Mouse (Mus musculus) naive thymus-derived CD4-positive, alpha-beta T cell, adult 2 months (primary cell): ENCODE measurements around the gene Gm20388.

Source experiments
- DNase-seq: peaks from one replicate; pipeline ENCODE4 v3.0.0-alpha.2; 2011; ENCODE audit warnings: low read depth

The Gm20388 gene

DNA sequence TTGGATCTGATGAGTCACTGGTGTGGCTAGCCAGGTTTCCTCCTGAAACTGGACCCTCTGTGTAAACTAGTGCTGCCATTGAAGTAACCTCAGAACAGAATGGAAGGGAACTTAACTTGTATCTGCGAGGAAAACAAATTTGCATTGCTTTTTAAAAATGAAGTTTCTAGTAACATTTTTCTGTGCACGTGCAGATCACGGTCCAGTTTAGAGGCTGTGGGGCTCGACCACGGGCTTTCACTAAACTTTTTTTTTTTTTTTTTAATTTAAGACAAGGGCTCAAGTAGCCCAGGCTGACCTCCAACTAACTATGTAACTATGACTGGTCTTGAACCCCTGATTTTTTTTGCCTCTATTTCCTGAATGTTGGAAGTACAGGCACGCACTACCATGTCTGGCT, 2792.3 kb downstream of the Gm20388 start:
- DNase-seq: no peak

DNA sequence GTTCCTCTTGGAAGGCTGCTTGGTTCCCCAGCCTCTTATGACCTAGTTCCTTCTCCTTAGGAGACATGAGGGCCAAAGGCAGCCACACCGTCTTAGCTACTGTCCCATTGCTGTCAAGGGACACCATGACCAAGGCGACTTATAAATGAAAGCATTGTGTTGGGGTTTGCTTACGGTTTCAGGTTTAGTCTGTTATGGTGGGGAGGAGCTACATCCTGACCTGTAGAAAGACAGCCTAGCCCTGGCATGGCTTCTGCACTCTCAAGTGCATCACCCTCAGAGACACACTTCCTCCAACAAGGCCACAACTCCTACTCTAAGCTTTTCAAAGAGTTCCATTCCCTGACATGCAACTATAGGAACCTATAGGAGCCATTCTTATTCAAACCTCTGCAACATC, 2794.0 kb downstream of the Gm20388 start:
- no peak for DNase-seq

DNA sequence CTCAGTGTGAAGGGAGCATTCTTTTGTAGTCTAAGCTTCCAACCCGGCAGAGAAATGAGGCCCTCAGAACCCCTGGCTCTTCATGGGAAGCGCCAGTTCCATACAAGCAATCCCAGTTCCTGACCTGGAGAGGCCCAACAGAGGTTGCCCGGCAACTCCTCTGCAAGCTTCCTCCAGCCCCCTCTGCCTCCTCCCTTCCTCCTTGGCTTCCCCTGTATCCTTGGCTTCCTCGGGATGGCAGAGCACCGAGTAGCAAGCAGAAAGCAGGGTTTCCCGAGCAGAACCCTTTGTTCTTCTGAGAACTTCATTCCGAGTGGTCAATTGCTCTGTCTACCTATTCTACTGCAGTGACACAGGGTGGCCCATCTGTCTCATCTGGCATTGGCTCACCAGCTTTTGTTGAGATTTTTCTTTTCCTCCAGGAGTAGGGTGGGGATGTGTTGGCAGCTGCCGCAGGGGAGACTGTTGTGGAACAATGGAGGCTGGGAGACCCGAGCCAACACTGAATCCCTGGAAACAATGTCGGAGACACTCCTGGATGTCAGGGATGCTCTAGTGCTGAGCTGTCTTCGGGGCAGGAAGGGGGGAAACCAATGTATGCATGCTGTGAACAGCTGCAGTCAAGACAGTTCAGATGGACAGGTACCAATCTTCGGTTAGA, 2795.4 kb downstream of the Gm20388 start:
- no peak for DNase-seq

DNA sequence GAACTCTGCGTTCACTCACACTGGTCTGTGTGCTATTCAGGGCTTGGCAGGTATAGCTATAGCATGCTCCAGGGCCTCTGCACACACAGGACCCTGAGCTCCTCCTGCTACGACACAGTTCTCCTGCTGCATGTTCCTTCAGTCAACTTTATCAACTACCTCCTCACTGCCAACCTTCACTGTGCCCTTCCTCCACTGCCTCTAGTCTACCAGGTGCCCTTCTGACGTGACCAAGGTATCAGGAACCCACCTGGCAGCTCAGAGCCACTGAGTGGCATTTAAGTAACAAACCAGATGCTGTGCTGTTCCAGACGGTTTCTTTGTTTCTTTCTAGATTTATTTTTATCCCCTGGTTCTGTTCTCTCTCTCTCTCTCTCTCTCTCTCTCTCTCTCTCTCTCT, 2796.5 kb downstream of the Gm20388 start:
- no peak for DNase-seq

DNA sequence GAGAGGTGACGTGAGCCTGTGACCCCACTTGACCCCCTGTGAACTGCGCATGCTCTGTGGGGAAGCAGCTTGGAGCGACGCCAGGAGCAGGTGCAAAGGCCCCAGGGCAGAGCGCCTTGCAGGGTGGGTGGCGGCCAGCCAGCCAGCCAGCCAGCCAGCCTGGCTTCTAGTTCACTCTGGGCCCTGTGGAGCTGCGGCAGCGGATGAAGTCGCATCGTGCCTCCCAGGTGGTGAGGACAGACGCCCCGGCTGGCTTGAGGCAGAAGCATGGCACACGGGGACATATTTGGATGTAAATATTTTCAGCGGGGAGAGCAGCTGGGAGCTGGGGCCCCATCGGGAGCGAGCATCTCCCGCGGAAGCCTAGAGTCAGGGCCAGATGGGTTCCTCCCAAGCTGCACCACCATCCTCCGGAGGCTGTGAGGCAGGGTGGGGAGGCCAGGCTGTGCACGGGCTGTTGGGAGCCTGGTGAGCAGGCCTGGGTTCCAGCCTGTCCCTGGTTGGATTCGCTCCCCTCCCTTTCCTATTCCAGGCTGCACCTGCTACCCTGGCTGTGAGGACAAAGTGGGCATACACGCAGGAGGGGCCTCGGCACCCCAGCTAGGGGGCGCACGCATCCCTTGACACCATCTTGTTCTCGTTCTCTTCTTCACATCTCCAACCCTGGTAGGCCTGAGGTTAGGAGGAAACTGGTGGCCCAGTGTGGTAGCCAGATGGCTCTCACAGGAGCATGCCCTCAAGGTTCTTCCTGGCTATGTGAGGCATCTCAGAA, 2798.9 kb downstream of the Gm20388 start:
- peak; percentile 32 for DNase-seq

DNA sequence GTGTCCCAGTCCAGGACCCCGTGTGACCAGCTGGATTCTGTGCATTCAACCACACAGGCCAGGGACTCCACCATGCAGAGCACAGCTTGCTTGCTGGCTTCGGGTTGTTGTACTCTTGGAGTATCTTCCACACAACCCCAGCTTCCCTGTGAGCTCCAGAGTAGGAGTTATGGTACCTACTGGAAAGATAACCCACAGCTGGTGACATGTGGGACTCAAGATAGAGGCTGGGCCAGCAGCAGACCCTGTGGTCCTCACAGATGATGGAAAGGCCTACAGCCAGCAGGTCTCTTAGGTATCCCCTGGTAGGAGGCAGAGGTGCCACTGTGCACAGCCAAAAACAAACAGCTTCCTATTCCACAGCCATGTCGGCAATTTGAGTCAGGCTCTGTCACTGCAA, 2800.8 kb downstream of the Gm20388 start:
- no peak for DNase-seq

DNA sequence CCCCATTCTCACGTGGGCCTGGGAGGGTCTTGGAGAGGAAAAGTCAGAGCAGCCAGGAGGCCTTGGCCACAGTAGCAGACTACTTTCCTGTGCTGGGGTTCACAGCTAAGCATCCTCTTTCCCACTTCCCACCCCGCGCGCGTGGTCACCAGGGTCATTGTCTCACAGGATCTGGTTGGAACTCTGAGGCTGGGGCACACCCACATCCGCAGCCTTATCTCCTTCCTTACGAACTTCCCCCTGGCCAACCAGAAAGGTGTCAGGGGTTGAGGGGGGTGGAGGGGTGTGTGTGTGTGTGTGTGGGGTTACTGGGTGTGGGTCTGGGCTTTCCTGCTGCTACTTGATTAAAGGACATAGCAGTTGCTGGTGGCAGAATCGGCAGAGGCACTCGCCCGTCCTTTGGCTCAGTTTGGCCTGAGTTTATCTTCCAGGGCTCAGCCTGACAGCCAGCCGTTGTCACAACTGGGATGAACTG, 2801.3 kb downstream of the Gm20388 start:
- DNase-seq: no peak

DNA sequence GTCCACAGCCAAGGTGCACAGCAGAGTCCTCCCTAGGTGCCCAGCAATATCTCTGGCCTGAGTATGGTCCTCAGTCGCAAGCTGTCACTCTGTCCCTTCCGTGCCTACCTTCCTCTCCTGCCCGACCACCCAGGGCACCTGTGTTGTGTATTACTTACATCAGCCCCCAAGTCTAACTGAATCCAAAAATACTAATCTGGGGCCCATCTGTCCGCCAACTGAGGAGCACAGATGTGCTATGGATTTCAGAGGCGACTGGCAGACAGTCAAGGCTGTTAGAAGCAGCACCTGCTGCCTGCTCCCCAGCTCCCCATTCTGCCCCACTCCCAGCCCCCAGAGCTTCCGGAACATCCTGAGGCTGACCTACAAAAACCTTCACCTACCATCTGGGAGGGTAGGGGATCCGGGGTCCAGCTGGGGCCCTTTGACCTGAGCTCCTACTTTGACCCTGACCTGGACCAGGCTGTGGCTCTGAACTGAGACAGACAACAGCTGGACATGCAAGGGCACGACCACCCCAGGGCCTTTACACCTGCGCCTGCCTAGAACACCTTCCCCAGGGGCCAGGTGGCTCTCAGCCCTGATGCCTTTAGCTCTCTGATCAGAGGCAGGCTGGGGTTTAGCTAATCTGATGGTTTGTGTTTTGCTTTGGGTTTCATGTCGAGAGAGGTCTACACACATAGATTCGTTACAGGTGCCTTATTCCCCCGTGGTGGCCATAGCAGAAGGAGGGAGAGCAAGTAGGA, 2801.9 kb downstream of the Gm20388 start:
- no peak for DNase-seq

DNA sequence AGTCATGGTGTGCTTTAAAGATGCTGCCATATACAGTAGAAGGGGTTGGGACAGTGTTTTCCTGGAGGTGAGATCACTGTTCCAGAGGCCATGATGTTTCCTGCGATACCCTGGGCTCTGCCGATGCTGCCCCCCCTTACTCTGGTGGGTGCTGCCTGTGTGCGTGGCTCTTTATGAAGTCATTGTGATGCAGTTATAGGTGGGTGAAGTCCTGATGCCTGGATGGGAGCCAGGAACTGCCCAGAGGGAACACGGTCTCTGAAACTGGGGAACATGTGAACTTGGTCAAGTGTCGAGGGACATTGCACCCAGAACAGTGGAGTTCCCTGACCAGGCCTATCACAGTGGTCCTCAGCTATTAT, 2802.5 kb downstream of the Gm20388 start:
- DNase-seq: no peak

DNA sequence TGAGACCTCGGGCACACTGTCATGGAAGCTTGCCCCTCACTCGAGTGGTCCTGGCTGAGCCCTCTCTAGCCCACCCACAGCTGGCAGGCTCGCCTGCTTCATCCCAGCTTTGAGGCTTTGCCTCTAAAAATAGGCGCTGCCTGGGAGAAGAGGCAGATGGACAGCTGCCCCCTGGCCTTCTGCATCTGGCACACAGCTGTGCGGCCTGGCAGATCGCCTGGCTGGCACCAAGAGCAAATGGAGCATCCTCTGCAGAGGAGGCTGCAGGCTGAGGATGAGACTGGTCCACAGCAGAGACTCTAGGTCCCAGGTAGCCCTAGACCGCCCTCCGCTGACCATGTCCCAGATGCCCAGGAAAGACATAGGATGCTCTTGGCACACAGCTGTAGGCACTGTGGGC, 2805.9 kb downstream of the Gm20388 start:
- no peak for DNase-seq

DNA sequence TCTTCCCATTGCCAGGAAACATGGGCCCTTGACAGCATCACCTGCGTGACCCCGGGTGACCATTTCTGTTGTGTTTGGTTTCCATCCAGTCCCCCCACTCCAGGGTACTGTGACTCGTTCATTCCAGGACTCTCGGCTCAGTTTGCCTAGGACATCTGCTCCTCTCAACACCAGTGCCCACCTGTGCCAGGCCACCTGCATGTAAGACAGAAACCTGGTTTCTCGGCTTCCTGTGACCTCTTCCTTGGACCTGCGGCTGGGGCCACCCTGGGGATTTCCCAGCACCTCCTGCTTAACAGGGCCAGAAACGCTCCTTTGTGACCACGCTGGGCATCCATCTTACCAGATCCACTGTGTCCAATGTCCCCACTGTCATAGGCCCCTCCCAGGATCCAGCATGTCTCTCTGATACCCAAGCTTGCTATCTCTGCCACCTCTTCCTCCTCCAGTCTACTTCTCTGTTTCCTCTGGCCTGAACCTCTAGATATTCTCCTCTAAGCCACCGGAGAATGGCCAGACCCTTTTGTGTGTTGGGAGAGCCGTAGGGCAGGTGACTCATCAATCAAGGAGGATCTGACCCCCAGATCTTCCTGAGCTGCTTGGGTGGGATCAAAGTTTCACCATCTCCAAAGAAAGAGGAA, 2807.3 kb downstream of the Gm20388 start:
- no peak for DNase-seq

DNA sequence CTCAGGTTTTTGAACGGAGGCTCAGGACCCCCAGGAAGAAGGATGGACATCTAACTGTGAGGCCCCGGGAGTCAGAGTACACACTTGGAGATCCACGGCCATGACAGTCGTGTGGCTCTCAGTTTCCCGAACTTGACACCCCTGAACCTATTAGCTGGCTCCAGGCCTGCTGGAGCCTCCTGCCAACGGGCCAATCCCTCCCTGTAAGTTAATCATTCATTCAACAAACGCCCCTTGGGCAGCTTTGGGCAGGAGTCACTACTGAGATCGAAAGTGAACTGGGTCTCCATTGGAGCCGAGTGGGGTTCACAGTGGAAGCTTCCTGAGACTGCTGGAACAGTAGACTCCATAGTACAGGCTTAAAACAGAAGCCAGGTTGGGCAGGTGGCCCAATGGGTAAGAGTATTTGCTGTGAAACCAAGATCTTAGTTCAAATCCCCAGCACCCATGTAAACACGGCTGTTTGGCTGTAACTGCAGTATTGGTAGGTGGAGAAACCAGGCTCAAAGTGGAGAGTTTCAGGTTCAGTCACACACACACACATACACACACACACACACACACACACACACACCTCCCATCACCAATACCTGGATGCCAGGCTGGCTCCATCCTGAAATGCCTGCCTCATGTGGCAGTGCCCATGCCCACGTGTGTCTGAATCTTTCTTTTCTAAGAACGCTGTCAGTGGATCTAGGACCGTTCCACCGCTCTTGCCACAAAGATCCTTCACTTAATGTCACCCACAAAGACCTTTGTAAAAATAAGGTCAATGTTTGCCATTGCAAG, 2808.3 kb downstream of the Gm20388 start:
- DNase-seq: no peak

DNA sequence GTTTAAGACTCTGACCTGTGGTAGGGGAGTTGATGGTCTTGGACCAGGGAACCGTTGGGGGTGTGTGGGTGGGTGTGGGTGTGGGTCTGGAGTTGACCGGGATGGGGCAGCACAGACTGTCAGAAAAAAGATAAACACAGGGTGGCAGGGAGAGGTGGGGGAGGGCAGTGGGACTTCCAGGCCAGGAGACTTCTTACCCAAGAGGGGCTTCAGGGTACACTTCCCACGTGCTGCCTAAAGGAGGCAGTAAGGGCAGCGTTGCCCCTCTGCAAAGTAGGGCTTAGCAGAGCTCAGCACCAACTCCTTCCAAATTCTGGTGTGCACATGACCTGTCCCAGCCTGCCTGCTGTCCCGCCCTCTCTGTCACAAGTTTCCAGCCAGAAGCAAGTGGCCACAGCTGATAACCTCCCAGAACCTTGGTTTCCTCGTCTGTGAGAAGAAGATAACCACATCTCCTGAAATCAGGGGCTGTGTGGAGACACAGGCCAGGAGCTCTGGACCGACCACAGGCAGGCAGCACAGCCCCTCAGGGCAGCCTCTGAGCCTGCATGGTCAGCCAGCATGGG, 2808.9 kb downstream of the Gm20388 start:
- no peak for DNase-seq

DNA sequence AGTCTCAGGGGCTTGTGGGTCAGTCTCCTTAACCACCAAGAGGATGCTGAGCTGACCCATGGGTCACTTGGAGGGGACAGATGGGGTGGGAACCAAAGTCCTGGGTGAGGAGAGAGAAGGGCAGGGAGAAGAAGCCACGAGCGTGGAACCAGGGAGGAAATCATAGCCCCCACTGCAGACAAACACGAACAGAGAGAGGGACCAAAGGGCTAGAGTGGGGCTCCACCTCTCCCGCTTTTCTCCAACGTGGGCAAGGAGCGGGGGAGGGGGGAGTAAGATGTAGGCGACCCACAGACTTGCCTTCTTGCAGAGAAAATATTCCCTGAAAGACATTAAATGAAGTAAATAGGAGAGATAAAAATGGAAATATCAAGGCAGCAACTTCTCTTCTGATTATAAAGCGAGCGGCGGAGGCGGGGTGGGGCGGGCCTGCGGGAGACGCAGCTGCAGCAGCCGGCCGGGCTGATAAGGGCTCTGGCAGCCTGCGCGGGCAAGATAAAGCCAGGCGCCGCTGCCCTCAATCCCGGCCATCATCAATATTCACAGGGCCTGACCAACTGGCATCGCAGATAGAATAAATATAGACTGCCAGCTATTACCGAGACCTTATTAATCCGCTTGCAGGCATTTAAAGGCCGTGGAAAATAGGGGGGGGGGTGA, 2809.6 kb downstream of the Gm20388 start:
- DNase-seq: no peak

DNA sequence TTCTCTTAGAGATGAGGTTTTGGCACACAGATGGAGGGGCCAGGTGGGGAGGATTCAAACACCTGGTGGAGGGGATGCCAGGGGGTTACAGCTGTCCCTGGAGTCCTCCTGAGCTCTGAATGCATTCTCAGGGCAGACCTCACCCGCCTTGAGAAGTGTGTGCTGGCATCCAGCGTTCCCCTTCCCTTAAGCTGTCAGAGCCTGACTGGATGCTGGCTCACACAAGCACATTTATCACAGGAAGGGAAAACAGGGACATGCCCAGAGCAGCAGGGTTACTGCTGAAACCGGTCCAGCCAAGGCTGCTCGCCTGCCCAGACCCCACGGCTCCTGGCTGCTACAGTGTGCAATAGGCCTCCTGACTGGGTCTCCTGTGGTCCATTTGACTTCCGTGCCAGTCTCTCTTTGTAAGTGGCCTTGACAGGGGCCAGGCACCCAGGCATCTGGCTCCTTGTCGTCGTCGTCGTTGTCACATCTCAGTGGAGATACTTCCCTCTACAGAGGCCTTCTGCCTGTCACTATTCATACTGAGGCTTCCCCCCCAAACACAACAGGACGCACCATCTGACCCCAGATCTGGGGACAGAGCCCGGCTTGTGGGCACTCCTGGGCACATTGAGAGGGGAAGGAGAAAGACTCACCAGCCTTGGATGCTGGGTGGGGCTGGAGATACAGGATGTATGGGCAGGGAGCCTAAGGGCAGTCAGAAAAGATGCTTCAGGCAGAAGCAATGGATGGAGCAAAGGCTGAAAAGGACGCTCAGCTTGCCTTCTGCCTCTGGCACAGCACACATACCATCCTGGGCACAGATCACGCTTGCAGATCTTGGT, 2810.4 kb downstream of the Gm20388 start:
- no peak for DNase-seq

DNA sequence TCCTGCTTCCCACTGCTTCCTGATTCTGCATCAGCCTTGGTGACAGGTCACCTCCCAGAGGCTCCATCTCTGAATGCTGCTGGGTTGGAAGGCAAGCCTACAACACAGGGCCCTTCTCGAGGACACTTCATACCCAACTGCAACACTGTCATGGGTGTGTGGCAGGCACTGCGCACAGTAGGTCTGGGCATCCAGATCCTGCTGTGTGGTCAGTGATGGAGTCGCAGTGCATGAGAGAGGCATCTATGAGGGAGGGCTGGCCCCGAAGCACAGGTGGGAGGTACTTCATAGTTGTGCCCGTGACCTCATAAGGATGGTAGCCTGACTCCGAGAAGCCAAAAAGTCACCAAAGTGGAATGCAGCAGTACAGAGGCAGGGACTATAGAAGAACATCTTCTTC, 2814.5 kb downstream of the Gm20388 start:
- DNase-seq: no peak

DNA sequence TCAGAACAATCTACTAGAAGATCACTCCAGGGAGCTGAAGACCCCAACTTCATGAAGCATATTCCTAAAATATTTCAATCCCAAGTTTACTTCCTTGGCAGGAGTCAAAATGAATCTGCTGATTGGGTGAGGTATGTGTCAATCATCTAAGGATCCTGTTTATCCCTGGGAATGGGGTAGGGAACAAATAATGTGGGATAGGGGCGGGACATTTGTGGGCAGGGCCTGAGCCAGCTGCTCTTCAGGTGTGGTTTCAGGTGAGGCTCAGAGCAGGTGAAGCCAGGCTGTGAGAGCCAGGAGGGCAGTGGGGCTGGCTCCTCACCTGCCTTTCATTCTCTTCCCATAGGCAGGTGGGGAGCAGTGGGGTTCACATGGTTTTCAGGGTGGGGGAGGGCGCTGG, 2816.1 kb downstream of the Gm20388 start:
- DNase-seq: no peak

DNA sequence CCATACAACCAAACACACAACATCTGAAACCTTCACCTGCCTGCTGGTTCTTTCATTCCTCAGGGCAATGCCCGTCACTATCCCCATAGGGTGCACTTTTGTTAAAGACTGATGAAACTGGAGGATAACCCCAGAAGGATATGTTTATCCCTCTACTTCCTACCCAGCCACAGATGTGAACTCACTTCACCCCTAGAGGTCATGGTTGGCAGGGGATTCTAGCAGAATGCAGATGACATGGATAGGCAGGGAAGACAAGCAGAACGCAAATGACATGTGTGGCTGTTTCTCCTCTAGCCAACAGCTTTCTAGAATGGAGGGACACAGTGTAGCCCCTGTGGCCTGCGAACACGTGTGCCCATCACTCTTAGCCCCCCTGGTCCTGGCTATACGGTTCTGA, 2816.8 kb downstream of the Gm20388 start:
- DNase-seq: no peak

DNA sequence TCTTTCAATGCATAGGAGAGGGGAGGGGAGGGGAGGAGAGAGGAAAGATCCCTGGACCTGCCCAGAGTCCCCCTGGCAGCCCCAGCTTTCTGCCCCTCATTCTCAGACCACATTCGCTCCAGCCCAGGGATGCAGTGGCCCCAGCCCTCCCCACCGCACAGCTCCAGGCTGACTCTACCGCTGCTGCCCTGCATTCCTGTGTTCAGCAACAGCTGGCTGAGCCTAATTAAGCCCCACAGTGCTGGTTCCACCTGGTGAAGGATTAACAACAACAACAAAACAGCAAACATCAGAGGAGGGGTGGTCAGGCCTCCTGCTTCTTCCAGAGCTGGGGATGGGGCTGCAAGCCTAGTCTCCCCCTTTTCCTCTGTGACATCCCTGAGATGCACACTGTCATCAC, 2818.0 kb downstream of the Gm20388 start:
- DNase-seq: no peak

DNA sequence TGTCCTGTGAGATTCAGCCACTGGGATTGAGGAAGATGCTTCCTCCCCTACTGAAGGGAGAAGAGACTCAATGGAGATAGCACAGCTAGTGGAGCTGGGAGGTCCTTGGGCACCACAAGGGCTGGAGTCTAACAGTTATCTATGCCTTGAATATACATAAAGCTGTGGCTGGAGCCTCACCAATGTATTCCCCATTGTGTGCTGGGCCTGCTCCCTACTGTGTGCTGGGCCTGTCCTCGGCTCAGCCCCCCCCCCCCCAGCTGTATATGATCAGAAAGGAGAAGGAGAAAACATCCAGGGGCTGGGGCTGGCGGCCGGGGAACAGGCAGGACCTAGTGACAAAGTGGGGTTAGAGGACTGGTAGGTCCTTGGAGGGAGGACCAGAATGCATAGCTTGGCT, 2824.5 kb downstream of the Gm20388 start:
- DNase-seq: no peak
